Mouse (Mus musculus) kidney, postnatal 10 days (tissue): ENCODE results near the gene Ezr.
"Not testable (repeated sequence)": the region's sequence is repeated elsewhere in the genome, so short reads cannot be mapped to it uniquely, and the experiment has no call there.

Source experiments
- DNase-seq: peaks from one replicate; pipeline ENCODE4 v3.0.0; 2021; ENCODE audit warnings: mixed read lengths

The Ezr gene

DNA sequence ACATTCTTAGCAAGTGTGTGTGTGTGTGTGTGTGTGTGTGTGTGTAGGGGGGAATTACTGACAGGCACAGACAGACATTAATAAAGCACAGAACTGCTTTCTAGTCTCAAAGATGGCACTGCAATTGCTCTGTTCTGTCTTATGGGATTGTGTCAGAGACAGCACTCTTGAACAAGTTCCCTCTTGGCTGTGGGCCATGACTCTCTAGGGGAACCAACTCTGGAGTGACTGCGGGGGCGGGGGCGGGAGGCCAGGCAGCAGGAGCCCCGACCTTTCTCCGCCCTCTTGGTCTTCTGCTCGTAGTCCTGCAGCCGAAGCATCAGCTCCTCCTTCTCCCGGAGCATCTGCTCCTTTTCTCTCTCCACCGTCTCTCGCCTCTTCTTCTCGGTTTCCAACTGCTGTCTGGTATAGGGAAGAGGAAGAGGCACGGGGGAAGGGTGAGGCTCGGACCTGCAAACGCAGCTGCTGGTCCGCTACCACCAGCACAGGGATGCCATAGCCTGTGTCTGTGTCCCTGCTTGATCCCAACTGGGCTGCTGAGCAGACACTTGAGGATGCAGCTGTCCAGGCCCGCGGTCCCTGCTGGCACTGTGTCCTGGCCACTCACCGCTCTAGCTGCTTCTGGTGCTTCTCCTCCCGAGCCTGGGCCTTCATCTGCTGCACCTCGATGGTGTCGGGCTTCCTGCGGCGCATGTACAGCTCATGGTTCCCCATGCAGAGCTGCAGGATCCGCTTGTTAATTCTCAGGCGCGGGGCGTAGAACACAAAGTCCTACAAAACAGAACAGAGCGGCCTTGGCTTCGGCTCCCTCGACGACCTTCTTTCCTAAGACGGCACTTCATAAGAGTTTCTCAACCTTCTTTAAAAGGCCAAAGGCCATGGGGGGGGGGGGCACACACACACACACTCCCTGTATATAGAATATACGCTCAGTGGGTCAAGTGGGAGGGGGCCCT is 40.2 kb downstream of the Ezr start:
- DNase-seq, result peak; percentile 83

DNA sequence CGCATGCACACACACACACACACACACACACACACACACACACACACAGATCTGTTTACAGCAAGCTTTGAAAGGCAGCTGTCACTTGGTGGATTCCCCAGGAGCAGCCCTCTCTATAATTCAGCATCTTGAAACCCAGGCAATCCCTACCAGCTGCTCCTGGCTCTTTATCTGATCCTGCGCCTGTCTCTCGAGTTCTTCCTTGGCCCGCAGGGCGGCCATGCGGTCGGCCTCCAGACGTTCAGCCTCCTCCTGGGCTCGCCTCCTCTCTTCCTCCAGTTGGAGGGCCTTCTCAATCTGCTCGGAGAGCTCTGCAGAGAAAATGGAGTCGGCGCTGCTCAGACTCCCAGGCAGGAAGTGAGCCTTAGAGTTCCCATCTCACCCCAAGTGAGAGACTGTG is 41.3 kb downstream of the Ezr start:
- DNase-seq, result peak; percentile 5

DNA sequence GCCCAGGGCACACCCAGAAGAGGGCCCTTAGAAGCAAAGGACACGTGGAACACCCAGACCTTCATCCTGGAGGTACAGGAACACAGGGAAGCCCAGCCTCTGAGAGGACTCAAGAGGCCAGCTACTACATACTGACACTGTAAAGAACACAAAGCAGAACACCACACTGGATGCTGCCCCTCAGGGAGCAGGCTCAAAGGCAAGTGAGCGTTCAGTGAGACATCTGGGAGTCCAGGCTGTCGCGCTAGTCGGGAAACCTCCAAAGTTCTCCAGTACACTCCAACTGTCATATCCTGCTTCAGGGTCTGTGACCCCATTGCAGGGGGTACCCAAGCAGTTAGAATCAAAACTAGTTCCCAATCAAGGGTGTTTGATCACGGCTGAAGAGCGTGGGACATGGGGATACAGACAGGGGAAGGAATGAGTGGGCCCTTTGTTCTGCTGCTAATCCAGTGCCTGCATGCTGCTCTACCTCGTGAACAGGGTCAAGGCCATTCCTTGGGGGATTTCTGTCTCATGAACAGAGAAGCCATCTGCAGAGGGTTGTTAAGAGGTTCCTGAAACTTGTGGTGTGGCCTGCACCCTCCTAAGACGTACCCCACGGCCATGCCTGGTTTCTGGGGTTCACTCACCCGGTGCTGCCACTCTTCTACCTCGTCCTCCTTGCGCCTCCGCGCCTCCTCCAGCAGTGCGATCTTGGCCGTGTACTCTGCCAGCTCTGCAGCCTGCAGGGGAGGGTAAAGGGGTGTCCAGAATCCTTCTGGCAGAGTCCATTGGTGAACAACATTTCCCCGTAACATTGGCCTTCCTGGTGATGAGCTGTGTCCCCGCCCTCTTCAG is 42.0 kb downstream of the Ezr start:
- peak; percentile 6 for DNase-seq

DNA sequence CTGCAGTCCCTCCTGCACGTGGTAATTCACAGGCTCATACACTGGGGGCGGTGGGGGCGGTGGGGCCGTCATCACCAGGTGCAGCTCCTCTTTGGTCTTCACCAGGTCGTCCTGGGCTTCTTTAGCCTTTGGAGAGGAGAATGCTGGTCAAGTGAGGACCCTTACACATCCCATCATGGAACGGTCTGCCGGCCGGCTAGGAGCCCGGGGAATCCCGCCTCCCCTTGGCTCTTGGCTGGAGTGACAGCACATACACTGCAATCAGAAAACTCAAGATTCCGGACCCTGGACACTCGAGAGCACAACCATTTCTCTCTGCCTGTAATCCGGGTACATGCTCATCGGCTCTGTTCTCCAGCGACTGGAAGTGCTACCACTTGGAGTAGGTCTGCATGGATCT is 42.8 kb downstream of the Ezr start:
- no peak for DNase-seq

DNA sequence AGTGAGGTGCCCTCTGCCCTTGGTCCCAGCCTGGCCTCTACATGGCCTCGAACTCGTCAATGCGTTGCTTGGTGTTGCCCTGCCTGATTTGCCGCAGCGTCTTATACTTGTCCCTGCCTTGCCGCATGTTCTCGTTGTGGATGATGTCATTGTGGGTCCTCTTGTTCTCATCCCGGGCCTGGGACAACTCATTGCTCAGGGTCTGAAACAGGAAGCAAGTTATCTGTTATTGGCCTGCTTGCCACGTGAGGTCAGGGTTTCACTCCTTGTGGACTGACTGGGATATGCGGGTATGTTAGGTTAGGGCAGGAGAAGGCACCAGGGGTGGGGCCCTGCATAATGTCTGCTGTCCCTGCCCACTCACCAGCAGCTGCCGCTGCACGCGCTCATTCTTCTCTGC is 43.3 kb downstream of the Ezr start:
- peak; percentile 6 for DNase-seq

DNA sequence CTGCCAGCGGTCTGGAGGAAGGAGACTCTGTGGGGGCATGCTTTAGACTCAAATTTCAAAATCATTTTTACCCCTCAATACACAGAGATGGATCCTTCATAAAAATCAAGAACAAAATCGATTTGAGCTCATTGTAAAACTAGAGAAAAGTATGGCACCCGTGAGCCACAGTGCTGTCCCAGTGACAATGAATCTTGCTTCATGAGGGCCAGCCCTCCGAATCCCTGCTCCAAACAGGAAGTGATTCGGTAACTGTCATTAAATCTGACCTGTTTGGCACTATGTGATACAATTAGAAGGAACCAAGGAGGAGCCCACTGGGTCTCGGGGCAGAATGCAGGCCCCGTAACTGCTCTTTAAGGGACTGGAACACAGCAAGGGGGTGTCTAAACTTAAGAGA is 43.7 kb downstream of the Ezr start:
- DNase-seq, result no peak

DNA sequence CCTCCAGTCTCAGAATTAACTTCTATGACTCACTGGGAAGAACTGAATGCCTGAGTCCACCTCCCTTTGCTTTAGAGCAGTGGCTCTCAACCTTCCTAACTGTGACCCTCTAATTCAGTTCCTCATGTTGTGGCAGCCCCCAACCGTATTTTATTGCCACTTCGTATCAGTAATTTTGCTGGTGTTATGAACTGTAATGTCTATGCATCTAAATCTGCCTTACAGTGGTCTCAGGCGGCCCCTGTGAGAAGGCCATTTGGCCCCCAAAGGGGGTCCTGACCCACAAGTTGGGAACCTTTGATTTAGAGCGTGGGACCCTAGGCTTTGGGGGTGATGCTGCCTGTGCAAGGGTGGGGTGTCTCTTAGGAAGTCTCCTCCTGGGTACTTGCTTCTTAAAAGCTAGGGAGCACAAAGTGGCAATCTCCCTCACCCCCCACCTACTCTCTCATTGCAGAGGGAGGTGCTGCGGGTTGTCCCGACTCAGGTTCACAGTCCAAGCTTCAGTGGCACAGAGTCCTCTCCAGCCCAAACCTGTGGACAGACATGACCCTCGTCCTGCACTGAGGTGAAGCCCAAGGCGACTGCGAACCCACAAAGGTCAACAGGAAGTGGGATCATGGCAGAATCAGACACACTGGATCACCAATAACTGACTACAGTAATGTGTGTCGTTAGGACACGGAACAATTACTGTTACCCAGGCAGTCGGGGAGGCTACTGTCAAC is 45.1 kb downstream of the Ezr start:
- DNase-seq, result no peak

DNA sequence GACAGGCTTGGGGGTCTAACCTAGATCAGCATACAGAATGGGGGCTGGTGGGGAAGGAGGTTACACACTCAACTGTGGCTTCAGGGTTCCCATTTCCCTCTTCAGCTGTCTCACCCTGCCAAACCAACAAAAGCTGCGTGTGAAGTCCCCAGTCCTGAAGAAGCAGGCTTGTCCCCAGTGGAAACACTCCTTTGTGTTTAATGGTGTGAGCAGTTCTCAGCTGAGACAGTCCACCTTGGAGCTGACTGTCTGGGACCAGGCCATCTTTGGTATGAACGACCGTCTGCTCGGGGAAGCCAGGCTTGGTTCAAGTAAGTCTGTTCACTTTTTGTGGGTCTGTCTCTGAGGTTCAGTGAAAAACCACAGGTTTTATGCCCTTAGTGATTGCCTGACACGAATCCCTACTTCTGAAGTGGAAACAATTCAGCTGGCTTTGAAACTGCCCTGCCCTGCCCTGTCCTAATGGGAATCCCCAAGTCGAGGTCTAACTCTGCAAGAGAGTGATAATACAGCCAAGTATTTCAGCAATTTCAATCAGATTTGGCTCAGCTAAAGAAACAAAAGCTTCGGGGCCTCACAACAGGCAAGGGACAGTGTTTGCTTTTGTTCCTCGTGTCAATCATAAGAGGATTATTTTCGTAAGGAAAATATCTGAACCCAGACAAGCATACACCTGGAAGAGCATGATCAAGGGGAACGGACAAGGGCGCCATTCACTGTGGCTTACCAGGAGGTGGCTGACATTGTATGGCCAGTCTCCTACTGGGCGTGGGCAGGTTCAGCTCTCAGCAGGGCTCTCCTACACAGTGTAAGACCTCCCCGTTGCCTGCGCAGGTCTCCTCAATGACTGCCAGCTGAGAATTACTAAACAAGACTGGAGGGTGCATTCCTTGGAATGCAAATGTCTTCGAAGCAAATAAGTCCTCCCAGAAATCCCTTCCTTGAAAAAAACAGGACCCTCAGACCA is 46.0 kb downstream of the Ezr start:
- peak; percentile 10 for DNase-seq

DNA sequence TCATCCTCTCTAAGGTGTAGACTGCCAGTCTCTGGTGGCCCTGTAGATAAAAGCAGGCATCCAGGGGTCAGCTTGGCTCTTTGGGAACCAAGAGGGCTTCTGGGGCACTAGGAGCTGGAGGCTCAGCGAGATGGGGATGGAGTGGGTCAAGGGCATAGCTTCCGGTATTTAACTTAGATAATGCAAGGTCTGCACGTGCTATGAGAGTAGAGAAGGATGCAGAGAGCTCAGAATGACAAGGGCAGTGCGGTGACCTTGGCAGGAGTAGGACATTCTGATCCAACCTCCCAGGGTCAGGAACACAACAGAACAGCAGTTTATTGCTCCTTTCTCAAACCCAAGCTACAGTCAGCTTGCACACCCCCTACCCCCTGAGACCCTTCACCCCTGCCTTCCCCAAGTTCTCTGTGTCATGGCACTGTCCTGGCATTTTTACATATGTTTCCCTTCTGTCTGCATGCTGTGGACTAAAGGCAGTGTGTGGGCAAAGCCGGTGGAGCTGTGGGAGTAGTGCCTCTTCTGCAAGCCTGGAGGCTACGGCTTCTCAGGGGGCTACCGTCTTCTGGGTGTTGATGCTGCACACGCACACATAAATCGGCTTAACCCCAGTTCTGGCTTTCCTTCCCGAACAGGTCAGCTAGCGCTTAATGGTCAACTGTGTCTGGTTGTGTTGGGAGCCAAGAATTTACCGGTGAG is 47.7 kb downstream of the Ezr start:
- DNase-seq, result no peak

GRCm38 (mm10) chr17:6733322-6733875 is 49.2 kb downstream of the Ezr start:
- no peak for DNase-seq

DNA sequence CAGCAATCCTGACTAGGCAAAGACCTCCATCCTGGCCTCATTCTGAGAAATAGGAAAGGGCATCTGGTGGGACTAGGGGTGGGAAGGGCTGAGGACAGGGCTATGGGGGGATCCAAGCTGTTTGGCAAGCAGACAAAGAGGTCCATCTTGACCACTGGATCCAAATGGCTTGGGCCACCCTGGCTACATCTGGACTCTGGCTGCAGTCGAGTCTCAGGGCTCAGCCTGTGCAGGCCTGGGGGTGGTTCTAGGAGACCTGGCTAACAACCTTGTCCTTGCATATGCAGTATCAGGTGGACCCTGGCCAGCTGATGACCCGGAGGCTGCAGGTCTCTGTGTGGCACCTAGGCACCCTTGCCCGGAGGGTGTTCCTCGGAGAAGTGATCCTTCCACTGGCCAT is 49.9 kb downstream of the Ezr start:
- peak; percentile 9 for DNase-seq

GRCm38 (mm10) chr17:6731634-6732033 is 51.0 kb downstream of the Ezr start:
- peak; percentile 44 for DNase-seq

- no peak for DNase-seq
Observed at GRCm38 (mm10) chr17:6731132-6731531, 51.5 kb downstream of the Ezr start.

- DNase-seq, result no peak
Observed at GRCm38 (mm10) chr17:6729244-6729742, 53.3 kb downstream of the Ezr start.

GRCm38 (mm10) chr17:6727996-6728610 is 54.5 kb downstream of the Ezr start:
- DNase-seq, result peak; percentile 68

DNA sequence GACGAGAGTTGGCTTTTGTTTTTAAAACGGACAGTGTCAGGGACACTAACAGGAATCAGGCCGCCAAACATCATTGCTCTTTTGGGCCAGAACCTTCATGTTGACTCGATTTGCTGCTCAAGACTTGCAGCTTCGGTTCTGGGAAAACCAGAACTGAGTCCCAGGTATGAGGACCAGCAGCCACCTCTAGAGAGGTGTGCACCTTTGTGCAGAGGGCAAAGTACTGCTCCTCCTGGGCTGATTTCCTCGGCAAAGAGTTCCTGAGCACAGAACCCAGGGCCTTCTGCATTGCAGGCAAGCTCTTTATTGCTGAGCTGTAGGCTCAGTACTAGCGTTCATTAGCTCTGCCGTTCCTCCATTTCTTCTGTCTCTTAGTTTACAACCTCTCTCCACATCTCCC is 68.6 kb downstream of the Ezr start:
- not testable (repeated sequence) for DNase-seq

- DNase-seq, result not testable (repeated sequence)
Observed at GRCm38 (mm10) chr17:6713483-6713882, 69.1 kb downstream of the Ezr start.

DNA sequence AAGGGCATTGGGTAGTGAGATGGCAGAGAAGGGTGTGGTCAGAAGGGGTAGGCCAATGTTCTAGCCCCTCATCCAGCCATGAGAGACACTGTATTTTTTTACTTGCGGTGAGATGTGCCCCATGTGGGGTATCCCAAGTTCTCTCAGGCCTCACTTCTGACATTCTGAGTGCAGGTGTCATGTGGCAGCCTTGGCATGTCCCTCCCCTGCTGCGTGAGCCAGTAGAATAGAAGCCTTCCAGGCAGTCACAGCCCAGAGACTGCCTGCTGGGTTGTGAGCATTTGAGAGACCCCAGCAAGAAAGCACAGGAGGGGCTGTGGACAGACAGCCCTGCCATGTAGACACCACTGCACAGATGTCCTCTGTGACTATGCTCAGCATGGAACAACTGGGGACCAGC is 74.4 kb downstream of the Ezr start:
- DNase-seq, result not testable (repeated sequence)

- DNase-seq, result not testable (repeated sequence)
Observed at GRCm38 (mm10) chr17:6707422-6707821, 75.2 kb downstream of the Ezr start.

GRCm38 (mm10) chr17:6706448-6706847 is 76.1 kb downstream of the Ezr start:
- DNase-seq, result not testable (repeated sequence)
